Mouse (Mus musculus): Measurements from ENCODE around the gene Slc38a9. TPM values are rescaled to one million over a fixed set of nuclear protein-coding genes. Genes with fewer than 3 reads are reported as not detected.

The Slc38a9 gene
- polyA plus RNA-seq, 1 experiment from 2014 or later = 12.3 TPM

- Histone ChIP-seq H3K27me3 (ENCODE audit: poor library complexity, severe bottlenecking) (no peaks in the 10 kb centered on the region), H3K36me3 (replicated peaks) (no peaks in the 10 kb centered on the region), H3K9me3 (no peaks in the 10 kb centered on the region), H3K27ac (no peak overlapping the region), H3K4me1 (peaks cover 3% of the 10 kb centered on the region; the same call in 1 of the 2 replicates), H3K4me3 (no peak overlapping the region)
- DNase-seq (ENCODE audit: extremely low spot score, low spot score) = no peak
- WGBS = 81% methylated on average over 6 of the region's 6 CpGs
Measured at GRCm38 (mm10) chr13:112740073-112740472, 79.5 kb downstream of the Slc38a9 start.

- 73% methylated on average over 14 of the region's 14 CpGs for WGBS
- Histone ChIP-seq H3K27ac (no peak overlapping the region), H3K4me1 (peaks cover 3% of the 10 kb centered on the region; the same call in 1 of the 2 replicates), H3K36me3 (replicated peaks) (no peaks in the 10 kb centered on the region), H3K27me3 (ENCODE audit: poor library complexity, severe bottlenecking) (no peaks in the 10 kb centered on the region), H3K4me3 (no peak overlapping the region), H3K9me3 (no peaks in the 10 kb centered on the region)
- no peak for DNase-seq (ENCODE audit: extremely low spot score, low spot score)
Measured at GRCm38 (mm10) chr13:112742076-112742830, 81.7 kb downstream of the Slc38a9 start.

GRCm38 (mm10) chr13:112743647-112744046 lies 83.1 kb downstream of the Slc38a9 start:
- H3K9me3 ChIP-seq = no peaks in the 10 kb centered on the region
- 94% methylated on average over 4 of the region's 4 CpGs for WGBS
- no peaks in the 10 kb centered on the region for H3K36me3 ChIP-seq (replicated peaks)
- no peaks in the 10 kb centered on the region for H3K27me3 ChIP-seq (ENCODE audit: poor library complexity, severe bottlenecking)
- DNase-seq (ENCODE audit: extremely low spot score, low spot score) = no peak
- no peak overlapping the region for H3K4me3 ChIP-seq
- peaks cover 3% of the 10 kb centered on the region; the same call in 1 of the 2 replicates for H3K4me1 ChIP-seq
- H3K27ac ChIP-seq = no peak overlapping the region

- Histone ChIP-seq H3K9me3 (no peaks in the 10 kb centered on the region), H3K4me3 (no peak overlapping the region), H3K27ac (no peak overlapping the region), H3K36me3 (replicated peaks) (no peaks in the 10 kb centered on the region), H3K4me1 (peaks cover 3% of the 10 kb centered on the region; the same call in 1 of the 2 replicates), H3K27me3 (ENCODE audit: poor library complexity, severe bottlenecking) (no peaks in the 10 kb centered on the region)
- WGBS = 90% methylated on average over 15 of the region's 15 CpGs
- no peak for DNase-seq (ENCODE audit: extremely low spot score, low spot score)
Measured at GRCm38 (mm10) chr13:112744061-112744849, 83.7 kb downstream of the Slc38a9 start.

- H3K27ac ChIP-seq = no peak overlapping the region
- H3K36me3 ChIP-seq (replicated peaks) = no peaks in the 10 kb centered on the region
- DNase-seq (ENCODE audit: extremely low spot score, low spot score) = no peak
- no peak overlapping the region for H3K4me3 ChIP-seq
- no peaks in the 10 kb centered on the region for H3K9me3 ChIP-seq
- 79% methylated on average over 5 of the region's 5 CpGs for WGBS
- peaks cover 2% of the 10 kb centered on the region; the same call in 1 of the 2 replicates for H3K4me1 ChIP-seq
- no peaks in the 10 kb centered on the region for H3K27me3 ChIP-seq (ENCODE audit: poor library complexity, severe bottlenecking)
Measured at GRCm38 (mm10) chr13:112745936-112746694, 85.6 kb downstream of the Slc38a9 start.

GRCm38 (mm10) chr13:112746695-112747055 lies 86.1 kb downstream of the Slc38a9 start:
- H3K9me3 ChIP-seq = no peaks in the 10 kb centered on the region
- no peak overlapping the region for H3K4me3 ChIP-seq
- no peak overlapping the region for H3K27ac ChIP-seq
- H3K27me3 ChIP-seq (ENCODE audit: poor library complexity, severe bottlenecking) = no peaks in the 10 kb centered on the region
- 91% methylated on average over 10 of the region's 10 CpGs for WGBS
- no peak for DNase-seq (ENCODE audit: extremely low spot score, low spot score)
- no peaks in the 10 kb centered on the region for H3K36me3 ChIP-seq (replicated peaks)
- H3K4me1 ChIP-seq = peaks cover 8% of the 10 kb centered on the region

GRCm38 (mm10) chr13:112747808-112748430 lies 87.4 kb downstream of the Slc38a9 start:
- WGBS = 81% methylated on average over 6 of the region's 6 CpGs
- Histone ChIP-seq H3K27ac (no peak overlapping the region), H3K4me1 (peaks cover 12% of the 10 kb centered on the region), H3K36me3 (replicated peaks) (no peaks in the 10 kb centered on the region), H3K27me3 (ENCODE audit: poor library complexity, severe bottlenecking) (no peaks in the 10 kb centered on the region), H3K4me3 (no peak overlapping the region), H3K9me3 (no peaks in the 10 kb centered on the region)
- DNase-seq (ENCODE audit: extremely low spot score, low spot score) = no peak

- WGBS = 88% methylated on average over 11 of the region's 11 CpGs
- Histone ChIP-seq H3K9me3 (no peaks in the 10 kb centered on the region), H3K27me3 (ENCODE audit: poor library complexity, severe bottlenecking) (no peaks in the 10 kb centered on the region), H3K36me3 (replicated peaks) (no peaks in the 10 kb centered on the region), H3K27ac (no peak overlapping the region), H3K4me3 (no peak overlapping the region), H3K4me1 (peaks cover 12% of the 10 kb centered on the region)
- no peak for DNase-seq (ENCODE audit: extremely low spot score, low spot score)
Measured at GRCm38 (mm10) chr13:112748808-112749510, 88.4 kb downstream of the Slc38a9 start.

- H3K27ac ChIP-seq = no peak overlapping the region
- H3K4me3 ChIP-seq = no peak overlapping the region
- no peaks in the 10 kb centered on the region for H3K9me3 ChIP-seq
- H3K36me3 ChIP-seq (replicated peaks) = no peaks in the 10 kb centered on the region
- peaks cover 12% of the 10 kb centered on the region for H3K4me1 ChIP-seq
- WGBS = 90% methylated on average over 2 of the region's 2 CpGs
- H3K27me3 ChIP-seq (ENCODE audit: poor library complexity, severe bottlenecking) = no peaks in the 10 kb centered on the region
- no peak for DNase-seq (ENCODE audit: extremely low spot score, low spot score)
Measured at GRCm38 (mm10) chr13:112749881-112750280, 89.3 kb downstream of the Slc38a9 start.

GRCm38 (mm10) chr13:112751454-112752308 lies 91.1 kb downstream of the Slc38a9 start:
- Histone ChIP-seq H3K27ac (peak overlapping the region; percentile 64), H3K4me1 (peaks cover 18% of the 10 kb centered on the region), H3K4me3 (peak overlapping the region; percentile 20; the same call in 1 of the 2 replicates), H3K27me3 (ENCODE audit: poor library complexity, severe bottlenecking) (no peaks in the 10 kb centered on the region), H3K36me3 (replicated peaks) (no peaks in the 10 kb centered on the region), H3K9me3 (no peaks in the 10 kb centered on the region)
- peak; percentile 51 for DNase-seq (ENCODE audit: extremely low spot score, low spot score)
- 42% methylated on average over 18 of the region's 18 CpGs for WGBS

GRCm38 (mm10) chr13:112752309-112752975 lies 91.9 kb downstream of the Slc38a9 start:
- 75% methylated on average over 11 of the region's 11 CpGs for WGBS
- H3K9me3 ChIP-seq = no peaks in the 10 kb centered on the region

More at GRCm38 (mm10) chr13:112752309-112752975, 91.9 kb downstream of the Slc38a9 start:
- H3K36me3 ChIP-seq (replicated peaks) = no peaks in the 10 kb centered on the region
- peak overlapping the region; percentile 40; the same call in 1 of the 2 replicates for H3K27ac ChIP-seq
- DNase-seq (ENCODE audit: extremely low spot score, low spot score) = no peak
- peaks cover 18% of the 10 kb centered on the region for H3K4me1 ChIP-seq
- no peak overlapping the region for H3K4me3 ChIP-seq
- H3K27me3 ChIP-seq (ENCODE audit: poor library complexity, severe bottlenecking) = no peaks in the 10 kb centered on the region
